Mouse (Mus musculus) layer of hippocampus, adult 18-20 months (tissue): ENCODE results near the gene D630023F18Rik. TPM values are rescaled to one million over a fixed set of nuclear protein-coding genes. Genes with fewer than 3 reads are reported as not detected.

Experiments used
- DNase-seq, 2 experiments: peaks; one replicate each; pipeline ENCODE4 v3.0.0; 2022; ENCODE audit warnings: low spot score in 2 of 2
- long read RNA-seq: library from polyadenylated mRNA; stranded (forward); transcript quantifications from one replicate; pipeline ENCODE4 v2.0.0, GENCODE M21; 2021
- total RNA-seq, 2 experiments: library from RNA; stranded (reverse); gene quantifications; 2 replicates each; pipeline ENCODE4 v1.2.3; 2021

D630023F18Rik gene
- 1 to 10 TPM; 9.3 to 9.5 TPM for total RNA-seq
- long read RNA-seq, partial matches to known transcripts: 0 of 7 reads
- long read RNA-seq, other reads (novel, unspliced or antisense): 4 of 7 reads

DNA sequence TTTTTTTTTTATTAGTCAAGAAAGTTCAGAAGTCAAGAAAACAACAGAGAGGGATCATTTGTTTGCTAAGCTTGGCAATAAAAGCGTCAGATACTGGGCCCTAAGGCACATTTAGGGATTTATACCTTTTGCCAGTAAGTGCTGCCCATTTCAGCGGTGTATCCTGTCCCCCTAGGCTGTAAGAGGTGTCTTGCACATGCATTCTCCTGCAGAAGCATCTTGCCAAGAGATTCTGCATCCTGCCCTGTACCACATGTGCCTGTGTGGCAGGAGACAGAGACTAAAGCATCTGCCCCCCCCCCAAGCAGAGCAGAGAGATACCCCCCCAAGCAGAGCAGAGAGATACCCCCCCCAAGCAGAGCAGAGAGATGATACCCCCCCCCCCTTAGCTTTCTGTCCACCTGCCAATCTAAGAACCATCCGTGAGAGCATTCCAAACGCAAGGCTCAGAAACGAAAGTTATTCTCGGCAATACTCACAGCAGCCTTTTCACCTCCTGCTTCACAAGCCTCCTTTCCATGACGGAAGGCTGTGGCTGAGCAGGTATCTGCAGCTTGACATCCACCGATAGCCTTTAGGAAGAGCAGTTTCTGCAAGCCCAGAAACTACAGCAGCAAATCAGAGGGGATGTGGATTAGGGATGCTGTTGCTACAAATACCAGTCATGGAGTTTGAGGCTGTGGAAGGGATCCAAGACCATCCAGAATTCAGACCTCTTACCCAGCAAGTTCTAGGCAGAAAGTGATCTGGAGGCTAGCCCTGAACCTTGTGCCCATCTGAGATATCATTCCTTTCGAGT, at the start of gene D630023F18Rik:
Gene D630023F18Rik, minus strand, starts transcription at position 641 of the 799 bp plus-strand sequence.
- DNase-seq: peak in 1 of 2 experiments; percentile 47

DNA sequence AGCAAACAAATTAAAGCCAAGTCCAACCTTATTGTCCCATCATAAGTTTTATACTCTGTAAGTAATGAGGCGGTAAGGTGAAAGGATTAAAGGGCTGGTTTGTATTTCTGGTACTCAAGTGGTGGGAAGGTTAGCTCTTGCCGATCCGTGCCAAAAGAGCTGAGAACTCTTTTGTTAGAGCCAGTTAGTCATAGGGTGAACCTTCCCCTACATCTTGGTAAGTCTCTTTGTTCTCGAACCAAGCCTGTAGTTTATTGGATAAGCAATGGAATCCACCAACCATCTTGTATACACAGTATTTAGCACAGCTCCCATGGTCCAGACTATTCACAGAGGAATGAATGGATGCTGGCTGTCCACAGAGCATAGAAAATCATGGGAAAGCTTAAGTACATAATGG, 48.6 kb upstream of the D630023F18Rik start:
- no peak for DNase-seq

DNA sequence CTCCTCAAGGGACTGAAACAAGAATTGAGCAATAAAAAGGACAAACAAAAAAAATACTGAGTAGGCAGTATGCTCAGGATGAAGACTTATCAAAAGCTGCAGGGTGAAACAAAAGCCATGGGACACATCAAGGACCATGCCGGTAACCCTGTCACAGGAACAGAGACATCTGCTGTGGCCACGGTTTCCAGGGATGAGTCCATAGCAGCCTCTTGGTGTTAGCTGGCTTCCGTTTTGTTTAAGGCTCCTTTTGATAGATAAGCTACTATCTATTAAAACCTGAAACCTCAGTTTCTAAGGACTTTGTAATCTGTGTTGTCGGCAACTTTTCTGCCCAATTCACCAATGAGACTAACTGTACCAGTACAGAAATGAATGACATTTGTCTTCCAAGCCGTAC, 46.9 kb upstream of the D630023F18Rik start:
- no peak for DNase-seq

DNA sequence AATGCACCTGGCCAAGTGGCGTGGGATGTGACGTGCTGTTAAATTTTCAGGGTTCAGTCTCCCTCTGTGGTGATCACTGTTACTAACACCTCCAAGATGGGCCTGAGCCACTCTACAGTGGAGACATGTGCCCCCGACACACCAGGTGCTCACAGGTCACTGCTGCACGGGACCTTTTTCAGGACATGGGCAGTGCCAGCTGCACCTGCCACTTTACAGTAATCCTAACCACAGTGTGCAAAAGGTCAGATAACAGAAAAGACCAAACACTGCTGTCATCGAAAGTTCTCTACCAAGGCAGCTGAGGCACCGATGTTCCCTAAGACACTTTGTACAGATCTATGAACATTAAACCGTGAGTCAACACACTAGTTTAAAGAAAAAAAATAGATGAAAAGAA, 46.5 kb upstream of the D630023F18Rik start:
- DNase-seq: no peak

DNA sequence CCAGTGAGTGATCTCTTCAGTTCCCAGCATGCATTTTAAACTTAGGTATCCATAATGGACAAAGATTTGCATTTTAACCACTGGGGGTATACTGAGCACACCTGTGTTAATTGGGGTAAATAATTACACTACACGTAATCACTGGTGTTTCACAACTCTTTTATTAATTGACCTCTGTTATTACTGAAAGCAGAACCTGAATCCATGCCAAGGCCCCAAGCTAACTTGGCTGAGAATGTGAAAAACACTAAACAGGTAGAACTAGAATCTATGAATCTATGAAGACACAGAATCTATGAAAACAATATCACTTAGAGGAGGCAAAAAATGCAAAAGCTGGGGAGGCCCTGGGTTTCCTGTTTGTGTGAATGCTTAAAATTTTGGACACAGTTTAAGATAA, 44.5 kb upstream of the D630023F18Rik start:
- DNase-seq: no peak

DNA sequence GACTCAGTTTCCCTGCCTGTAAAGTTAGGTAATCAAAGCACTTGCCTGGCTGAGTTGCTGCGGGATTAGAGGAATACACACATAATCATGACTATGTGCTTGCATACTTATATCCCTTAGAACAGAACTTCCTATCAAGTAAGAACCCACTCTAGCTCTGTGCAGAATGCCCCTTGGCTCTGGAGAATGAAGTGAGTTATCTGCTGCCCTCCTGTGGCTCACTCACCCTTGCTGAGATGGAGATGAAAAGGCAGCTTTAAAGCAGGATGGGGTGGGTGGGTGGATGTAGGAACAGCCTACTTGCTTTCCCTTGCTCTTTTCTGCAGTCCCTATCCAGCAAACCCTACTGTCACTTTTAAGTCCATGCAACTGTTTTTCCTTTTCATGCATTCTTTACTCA, 39.2 kb upstream of the D630023F18Rik start:
- peak in 1 of 2 experiments; percentile 43 for DNase-seq

DNA sequence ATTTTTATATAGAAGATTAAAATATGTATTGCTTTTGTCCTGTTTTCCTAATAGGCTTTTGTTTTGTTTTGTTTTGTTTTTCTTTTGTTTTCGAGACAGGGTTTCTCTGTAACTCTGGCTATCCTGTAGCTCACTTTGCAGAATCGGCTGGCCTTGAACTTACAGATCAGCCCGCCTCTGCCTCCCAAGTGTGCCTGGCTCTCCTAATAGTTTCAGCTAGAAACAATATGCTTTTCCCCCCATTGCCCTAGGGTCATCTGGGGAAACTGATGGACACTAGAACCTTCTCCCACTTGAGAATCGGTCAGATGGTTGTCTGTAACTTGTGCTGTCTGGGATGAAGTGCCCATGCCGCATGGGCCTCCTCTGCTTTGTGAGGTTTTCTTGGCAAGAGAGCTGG, 33.1 kb upstream of the D630023F18Rik start:
- DNase-seq: no peak

DNA sequence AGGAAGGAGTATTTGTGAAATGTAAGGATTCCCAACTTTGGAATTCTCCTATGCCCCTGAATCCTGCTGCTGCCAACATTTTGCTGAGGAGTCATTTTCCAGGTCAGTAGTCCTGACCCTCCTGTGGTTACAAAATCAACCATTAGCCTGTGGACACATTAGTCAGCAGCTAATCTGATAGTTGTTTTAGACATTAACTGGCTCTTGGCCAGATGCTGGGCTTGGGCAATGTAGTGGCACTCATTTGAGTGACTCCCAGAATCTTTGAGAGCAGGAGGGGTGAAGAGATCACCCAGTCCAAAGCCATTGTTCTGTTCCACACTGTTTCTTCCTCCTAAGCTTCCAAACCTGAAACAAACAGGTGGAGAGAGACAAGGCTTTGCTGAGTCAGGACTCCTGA, 31.8 kb upstream of the D630023F18Rik start:
- DNase-seq: no peak

DNA sequence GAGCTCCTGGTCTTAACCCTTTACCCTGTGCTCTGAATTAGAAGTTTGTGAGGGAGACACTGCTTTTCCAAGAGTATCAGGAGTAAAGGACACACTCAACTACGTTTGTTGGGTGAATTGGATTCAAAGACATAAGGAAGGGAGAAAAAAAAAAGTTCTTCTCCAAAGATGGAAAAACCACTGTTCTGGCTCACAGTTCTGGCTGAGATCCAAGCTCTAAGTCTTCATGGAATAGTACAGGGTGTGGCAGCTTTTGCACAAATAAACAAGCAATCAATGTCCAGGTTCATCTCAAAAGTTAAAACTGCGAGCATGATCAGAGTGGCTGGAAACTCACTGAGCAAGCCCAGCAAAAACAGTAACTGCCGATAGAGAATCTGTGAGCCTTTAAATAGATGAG, 25.0 kb upstream of the D630023F18Rik start:
- DNase-seq: no peak

DNA sequence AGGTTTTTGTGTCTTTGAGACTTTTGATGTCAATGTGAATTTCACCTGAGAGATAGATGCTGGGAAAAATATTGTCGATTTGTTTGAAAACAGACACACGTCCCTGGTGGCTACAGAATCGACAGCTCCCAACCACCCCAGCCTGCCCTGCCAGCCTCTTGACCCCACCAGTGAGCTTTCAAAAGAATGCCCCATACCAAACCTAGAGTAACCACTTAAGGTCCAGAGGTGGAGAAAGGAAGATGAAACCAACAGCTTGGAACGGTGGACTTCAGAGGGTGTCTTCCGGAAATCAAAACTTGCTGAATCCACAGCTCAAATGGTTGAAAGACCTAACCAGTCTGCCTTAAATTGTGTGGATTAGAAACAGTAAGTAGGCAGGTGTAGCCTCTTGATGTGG, 24.3 kb upstream of the D630023F18Rik start:
- DNase-seq: no peak

DNA sequence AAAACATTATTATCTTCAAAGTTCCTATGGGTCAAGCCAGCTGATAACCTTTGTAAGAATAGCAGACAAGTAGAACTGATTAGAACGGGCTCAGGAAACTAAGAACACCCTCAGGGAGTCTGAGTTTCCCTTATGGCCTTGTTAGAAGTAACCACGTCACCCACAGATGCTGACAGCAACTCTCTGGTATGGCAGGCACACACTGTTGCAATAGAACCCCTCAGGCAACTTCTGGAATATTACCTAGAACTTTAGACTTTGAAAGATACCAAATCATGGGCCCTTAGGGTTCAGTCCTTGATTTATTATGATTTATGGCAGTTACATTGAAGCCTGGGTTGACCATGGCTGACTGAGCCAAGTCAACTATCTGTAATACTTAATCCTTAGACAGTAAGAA, 23.6 kb upstream of the D630023F18Rik start:
- DNase-seq: no peak

DNA sequence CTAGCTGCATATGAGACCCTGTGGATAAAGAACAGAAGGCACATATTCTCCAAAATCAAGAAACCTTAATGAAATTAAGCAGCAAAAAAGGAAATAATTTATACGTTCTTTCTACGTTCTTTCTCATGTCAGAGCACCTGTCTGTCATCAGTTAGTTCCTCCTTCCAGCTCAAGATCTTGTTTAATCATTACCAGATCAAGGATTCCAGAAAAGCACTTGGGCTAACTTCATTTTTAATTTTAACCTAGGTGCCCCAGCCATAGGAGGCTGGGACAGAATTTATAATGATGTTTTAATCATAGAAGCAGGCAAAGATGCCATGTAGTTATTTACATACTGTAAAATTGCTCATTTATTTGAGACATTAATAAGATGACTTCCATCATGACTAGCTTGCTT, 21.8 kb upstream of the D630023F18Rik start:
- no peak for DNase-seq

DNA sequence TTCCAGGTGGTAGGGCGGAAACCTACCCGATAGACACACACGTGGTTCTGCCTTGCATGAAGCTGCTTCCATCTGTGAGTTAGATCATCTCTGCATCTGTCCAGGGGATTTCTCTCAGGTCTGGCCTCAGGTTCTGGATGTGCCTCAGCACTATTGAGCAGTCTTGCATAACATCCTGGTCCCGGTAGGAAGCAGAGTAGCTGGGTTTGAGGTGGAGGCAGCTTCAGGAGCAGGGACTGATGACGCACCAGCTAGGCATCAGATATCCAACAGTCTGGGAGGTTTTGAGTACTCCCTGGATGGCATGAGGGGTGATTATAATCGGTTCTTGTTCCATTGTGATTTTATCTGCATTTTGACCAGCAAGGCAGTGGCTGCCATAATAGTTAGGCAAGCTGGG, 14.5 kb upstream of the D630023F18Rik start:
- no peak for DNase-seq

DNA sequence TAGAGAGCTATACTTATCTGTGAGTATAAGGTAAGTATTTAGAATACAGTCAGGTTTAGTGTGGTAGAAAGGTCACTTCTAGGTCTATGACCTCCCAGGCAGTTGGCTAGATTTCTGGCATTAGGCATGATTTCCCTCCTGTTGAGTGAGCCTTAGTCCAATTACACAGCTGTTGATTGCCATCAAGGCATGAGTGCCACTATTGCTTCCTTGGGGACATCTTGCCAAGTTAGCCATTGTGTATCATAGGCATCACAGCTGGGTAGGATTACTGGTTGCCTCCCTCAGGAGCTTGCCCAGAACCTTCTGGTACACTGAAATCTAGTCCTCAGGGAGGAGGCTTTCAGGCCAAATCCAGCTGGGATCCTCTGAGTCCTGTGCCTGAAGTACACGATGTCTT, 9.8 kb upstream of the D630023F18Rik start:
- no peak for DNase-seq

DNA sequence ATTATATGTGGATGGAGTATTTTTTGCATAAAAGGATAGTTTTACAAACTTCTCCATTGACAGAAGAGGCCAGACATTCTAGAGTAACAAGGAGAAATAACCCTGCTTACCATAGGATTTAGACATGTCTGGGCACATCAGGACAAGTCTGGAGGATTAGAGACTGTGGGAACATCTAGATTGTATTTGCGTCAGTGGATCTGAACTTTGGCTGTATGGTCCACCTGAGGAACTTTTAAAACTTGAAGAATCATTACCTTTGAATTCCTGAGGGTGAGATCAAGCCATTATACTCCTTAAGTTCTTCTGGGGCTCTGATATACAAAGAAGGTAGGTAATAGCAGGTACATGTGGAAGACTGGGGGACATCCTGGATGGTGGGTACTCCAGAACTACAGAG, 8.7 kb upstream of the D630023F18Rik start:
- DNase-seq: no peak

DNA sequence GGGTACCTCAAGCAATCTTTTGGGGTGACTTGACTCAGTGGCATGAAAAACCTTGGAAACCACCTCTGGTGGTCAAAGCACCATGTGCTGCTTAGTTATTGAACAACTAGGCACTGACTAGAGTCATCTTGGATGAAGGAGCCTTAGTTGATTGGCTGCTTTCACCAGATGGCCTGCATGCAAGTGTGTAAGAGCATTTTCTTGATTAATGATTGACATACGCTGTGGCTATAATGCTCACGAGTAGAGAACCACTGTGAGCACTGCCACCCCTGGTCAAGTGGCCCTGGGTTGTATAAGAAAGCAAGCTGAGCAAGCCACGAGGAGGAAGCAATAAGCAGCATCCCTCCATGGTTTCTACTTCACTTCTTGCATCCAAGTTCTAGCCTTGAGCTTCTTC, 7.2 kb upstream of the D630023F18Rik start:
- no peak for DNase-seq

DNA sequence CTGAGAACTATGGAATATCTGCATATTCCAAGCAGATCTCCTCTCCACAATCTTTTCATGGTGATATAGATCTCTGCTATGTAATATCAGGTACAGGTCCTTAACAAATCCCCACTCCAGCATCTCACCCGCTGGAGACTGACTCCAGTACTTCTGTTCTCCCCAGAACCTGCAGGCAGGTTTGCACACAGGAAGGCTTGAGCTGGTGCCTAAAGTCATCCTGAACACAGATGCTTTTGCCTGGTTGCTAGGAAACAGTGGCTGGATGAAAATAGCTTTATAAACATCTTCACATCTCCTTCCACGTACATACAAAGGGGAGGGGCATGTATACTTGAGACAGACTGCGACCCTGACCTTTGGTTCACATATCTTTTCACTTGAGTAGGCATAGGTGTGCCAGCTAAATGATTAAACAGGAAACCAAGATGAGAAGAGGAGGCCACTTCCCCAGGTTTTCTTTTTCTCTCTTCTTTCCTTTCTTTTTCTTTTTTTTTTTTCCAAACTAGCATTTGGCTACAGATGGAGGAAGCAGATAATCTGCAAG, 6.7 kb upstream of the D630023F18Rik start:
- DNase-seq: no peak

DNA sequence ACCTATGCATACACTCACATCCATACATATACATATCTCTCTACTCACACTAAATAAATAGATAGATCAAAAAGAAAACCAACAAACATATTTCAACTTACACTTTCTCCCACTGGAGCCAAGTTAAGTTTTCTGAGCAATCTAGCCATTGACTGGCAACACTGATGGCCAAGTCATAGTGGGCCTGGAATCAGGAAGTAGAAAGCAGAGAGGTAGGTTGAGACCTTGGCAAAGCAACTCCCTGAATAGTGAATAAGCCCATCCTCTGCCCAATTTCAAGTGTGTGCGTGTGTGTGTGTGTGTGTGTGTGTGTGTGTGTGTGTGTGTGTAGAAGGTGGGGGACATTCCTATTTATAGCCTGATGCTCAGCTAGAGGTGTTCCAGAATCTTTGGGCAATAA, 3.6 kb downstream of the D630023F18Rik start, which contains the start of gene Gm28845:
Gene Gm28845, minus strand, starts transcription at position 121 of the 400 bp plus-strand sequence.
- DNase-seq: no peak

DNA sequence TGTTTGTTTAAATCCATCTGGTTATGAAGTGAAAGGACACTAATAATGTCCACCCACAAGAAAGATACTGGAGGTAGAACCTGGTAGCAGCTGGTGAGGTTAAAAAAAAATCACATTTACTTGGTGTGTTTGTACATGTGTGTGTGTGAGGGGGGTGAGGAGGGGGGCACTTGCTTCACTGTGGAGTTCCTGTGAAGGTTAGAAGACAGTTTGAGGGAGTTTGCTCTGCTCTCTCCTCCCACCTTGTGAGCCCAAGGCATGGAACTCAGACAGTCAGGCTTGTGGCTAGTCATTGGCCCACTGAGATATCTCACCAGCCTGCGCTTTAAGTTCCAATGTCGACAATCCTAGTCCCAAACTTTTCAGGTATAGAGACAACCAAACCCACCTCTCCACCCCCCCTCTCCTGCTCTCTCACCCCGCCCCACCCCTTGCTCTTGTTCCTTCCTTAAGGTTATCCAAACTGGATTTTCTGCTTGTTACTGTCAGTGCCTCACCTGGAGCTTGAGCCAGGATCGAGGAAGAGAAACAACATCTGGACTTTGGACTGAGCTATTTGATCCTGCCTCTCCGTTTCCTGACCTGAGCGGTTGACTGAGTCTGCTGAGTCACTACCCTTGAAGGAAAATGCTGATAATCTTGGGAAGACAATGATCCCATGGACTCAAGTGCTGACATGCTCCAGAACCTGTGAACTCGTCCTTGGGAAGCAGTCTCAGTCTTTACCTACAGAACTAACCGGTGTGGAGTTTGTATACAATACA, 4.7 kb downstream of the D630023F18Rik start:
- DNase-seq: no peak

DNA sequence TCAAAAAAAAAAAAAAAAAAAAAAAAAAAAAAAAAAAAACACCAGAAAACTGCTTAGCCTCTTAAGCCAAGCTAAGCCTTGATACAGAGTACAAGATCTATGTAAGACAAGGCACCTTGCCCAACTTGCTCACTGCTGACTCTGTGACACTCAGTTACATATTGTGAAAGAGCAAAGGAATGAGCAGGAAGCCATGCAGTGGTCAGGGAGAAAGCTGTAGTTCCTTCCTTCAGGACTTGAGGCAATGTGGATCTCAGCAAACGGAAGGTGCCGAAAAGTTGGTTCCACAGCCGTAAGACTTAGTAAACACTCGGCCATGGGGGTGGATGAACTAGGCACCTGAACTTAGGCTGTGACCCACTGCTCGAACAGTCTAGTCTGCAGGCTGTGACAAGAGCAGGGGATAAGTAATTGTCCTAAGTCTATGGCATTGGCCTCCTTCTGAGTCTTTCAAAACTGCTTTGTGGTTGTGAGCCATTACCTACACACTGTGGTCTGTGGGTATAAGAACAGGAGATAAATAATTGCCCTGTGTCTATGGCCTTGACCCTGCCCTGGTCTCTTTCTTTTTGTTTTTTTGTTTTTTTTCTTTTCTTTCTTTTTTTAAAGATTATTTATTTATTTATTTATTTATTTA, 9.4 kb downstream of the D630023F18Rik start:
- DNase-seq: no peak

DNA sequence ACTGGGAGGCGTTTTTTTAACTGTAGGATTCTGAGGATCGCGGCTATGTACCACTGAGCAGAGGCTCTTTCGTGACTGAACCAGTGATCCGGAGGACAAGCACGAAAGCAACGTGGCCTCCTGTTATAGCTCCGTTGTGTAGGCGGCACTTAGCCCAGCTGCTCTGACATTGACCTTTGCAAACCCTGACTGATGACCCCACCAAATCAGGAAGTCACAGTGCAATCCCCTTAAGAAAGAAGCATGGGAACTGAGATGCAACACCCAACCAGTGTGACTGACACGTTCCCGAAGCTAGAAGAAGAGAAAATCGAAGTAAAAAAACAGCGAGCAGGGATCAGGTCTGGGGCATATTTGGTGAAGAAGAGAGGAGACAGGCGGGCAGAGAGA, 10.2 kb downstream of the D630023F18Rik start:
- no peak for DNase-seq
